Mouse (Mus musculus) v-Abl transformed pro-B cells (cell line): Measurements from ENCODE around the gene Rad54l2.

Experiments
- in situ Hi-C, 2 experiments: fragments of 400-800 bp; cut with MboI; formaldehyde crosslinking; loops; one replicate each; pipeline ENCODE4 v1.15.1; 2025; ENCODE audit not compliant: unreplicated experiment in 2 of 2

Gene Rad54l2

GRCm38 (mm10) chr9:106755776-106756175 is 33.2 kb downstream of the Rad54l2 start:
- in situ Hi-C loops: no loop called here

DNA sequence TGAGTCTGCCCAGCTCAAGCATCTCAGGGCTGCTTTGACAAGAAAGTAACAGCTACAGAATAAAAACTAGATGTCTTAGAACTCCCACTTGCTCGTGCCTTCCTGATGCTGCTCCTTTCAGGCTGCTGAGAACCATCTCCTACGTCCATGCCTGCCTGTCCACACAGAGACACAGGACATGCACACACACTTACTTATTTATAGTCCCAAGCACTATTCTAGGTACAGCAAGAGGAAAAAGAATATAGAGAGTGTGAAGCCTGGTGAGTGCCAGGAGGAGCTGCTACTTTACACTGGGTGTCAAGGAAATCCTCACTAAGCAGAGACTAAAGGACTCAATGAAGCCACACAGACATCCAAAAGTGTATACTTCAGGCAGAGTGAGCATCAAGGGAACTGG is 34.7 kb downstream of the Rad54l2 start:
- in situ Hi-C loops: no loop called here

DNA sequence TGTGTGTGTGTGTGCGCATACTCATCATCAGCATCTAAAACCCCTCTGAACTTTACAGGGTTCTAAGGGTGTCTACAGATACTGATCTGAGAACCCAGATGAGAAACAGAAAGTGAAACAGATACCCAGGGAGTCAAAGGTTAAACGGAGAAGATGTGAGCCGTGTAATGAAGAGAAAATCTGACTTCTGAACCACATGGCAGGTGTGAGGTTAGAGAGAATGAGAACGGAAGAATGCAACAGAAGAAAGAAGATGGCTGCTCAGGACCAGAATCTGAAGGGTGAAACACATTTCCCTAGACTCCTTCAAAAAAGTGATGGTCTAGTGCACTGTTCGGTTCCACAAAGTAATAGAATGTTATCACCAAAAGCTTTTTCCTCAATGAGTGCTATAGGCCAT is 36.9 kb downstream of the Rad54l2 start:
- in situ Hi-C loops: no loop called here

GRCm38 (mm10) chr9:106739962-106740361 is 49.0 kb downstream of the Rad54l2 start:
- in situ Hi-C loops: no loop called here

DNA sequence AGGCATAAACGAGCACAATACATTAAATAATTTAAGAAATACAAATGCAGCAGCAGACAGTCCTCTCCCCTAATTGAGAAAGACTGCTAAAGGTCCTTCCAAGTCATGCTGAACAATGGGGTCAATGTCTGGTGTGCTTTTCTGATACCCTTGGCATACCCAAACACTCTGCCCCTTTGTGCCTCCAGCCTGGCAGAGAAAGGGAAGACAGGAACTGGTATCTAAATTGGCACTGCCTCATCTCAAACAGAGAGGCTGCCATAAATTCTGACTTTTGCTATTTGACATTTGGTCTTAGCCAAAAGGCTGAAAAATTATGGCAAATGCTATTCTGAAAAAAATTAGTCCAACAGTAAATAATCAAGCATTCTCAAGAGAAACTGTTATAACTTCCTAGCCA is 49.9 kb downstream of the Rad54l2 start:
- in situ Hi-C loops: no loop called here

GRCm38 (mm10) chr9:106738199-106738985 is 50.6 kb downstream of the Rad54l2 start:
- in situ Hi-C loops: no loop called here

DNA sequence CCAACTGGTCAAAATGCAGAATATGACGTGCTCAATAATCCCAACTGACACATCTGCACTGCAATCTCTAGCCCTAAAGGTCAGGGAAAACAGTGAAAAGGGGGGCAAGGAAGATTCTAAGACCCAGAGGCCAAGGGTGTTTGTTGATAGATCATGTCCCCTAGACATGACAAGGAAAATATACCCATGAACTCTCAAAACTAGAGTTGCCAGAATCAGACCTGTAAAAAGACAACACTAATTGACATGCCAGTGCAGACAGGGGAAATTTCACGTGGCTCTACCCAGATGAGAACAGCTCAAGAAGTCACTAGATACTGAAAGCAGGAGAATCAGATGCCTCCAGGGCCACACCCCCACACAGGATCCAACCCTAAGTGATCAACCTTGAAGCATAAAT is 55.3 kb downstream of the Rad54l2 start:
- in situ Hi-C loops: no loop called here

DNA sequence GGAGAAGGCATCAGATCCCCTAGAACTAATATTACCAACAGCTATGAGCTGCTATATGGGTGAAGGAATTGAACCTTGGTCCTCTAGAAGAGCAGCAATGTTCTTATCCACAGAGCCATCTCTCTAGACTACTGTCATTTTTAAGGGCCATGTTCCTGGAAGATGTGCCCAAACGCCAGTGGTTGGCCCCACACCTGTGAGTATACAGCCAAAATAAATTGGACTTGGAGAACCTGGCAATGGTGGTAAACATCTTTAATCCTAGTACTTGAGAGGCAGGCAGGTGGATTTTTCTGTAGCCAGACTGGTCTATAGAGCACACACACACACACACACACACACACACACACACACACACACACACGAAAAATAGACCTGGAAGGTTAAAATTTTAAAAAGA is 59.6 kb downstream of the Rad54l2 start:
- in situ Hi-C loops: no loop called here

DNA sequence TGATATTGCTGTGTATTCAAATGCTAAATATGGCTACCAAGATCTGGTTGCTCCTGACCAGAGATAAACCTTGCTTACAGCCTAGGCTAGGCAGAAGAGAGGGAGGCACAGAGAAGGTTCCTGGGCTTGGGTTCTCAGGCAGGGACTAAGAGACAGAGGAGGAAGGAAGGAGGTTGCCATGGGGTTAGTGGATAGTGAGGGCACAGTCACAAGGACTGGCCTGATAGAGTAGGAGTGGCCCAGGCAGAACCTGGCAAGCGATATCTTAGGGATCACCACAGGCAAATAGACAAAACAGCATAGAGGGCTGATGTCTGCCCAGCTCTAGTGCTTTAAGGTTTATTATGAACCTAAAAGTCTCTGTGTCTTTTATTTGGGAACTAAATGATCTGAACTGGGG is 62.1 kb downstream of the Rad54l2 start:
- in situ Hi-C loops: no loop called here

- in situ Hi-C loops: no loop called here
Measured at GRCm38 (mm10) chr9:106725435-106725834, 63.6 kb downstream of the Rad54l2 start.

DNA sequence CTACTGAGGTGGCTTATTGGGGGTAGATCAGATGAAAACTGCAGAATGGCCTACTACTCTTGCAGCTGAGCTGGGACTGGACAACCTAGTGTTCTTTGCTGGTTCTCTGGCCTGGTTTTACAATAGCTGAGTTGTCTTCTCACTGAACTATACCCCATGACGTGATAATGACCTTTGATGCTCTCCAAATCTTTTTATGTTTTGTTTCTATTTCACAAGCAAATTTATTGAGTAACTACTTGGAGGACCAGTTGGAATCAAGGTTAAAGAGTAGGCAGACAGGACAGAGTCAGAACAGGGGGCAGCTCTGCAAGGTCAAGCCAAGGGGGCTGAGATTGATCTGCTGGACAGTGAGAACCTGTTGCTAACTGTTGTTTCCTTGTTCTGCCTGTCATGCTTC is 64.1 kb downstream of the Rad54l2 start:
- in situ Hi-C loops: no loop called here

DNA sequence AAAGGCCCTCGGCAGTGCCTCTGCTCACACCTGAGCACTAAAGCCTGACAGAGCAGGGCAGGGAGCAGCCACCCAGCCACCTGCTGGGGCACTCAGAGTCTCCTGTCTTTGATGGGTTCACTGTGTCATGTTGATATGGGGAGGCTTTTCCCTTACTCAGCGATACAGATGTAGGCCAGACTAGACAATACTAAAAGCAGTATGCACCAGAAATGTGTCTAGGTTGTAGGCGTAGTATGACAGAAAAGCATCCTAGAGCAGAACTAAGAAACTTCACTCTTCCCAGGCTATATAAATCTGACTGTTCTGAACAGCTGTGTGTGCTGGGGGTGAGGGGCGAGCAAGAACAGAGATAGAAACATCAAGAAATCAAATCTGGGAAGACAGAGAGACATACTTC is 72.3 kb downstream of the Rad54l2 start:
- in situ Hi-C loops: no loop called here

- in situ Hi-C loops: no loop called here
Measured at GRCm38 (mm10) chr9:106716232-106716631, 72.8 kb downstream of the Rad54l2 start.

DNA sequence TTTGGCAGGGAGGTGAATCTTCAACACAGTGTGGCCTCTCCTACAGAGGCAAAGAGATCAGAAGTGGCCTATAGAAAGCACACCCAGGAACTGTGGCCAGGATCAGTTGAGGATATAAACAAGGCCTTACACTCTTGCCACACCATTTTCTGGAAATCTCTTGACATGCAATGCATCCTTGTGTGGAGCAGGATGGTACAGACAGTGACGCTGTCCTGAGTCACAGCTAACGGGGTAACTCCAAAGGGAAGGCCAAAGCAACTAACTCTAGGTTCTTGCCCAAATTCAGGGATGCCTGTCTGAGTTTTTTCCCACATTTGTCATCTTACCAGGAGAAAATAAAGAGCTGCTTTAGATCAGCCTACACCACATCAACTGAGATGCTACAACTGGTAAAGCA is 76.5 kb downstream of the Rad54l2 start:
- in situ Hi-C loops: no loop called here

- in situ Hi-C loops: no loop called here
Measured at GRCm38 (mm10) chr9:106692973-106693481, 96.0 kb downstream of the Rad54l2 start.

DNA sequence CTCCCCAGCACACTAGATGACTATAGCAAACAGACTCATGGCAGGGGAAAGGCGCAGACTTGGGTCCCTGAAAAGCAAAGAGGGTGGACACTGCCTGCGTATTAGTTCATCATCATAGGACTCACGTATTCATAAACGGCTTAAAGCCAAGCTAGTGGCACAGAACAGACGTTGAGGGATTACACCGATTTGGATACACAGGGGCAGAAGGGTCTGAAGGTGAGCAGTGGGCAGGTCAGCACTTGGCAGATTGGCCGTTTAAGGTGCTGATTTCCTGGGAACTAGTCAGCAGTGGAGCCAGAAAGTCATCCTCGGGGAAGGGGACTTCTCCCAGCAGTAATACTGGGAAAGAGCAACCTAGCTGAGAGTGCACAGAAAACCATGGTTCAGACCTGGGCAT is 100.2 kb downstream of the Rad54l2 start:
- in situ Hi-C loops: loop anchor here (5.0 kb wide), 2 partner anchors 128 to 203 kb away; partner anchors contain the start of gene Manf (in 2 of the 2)

DNA sequence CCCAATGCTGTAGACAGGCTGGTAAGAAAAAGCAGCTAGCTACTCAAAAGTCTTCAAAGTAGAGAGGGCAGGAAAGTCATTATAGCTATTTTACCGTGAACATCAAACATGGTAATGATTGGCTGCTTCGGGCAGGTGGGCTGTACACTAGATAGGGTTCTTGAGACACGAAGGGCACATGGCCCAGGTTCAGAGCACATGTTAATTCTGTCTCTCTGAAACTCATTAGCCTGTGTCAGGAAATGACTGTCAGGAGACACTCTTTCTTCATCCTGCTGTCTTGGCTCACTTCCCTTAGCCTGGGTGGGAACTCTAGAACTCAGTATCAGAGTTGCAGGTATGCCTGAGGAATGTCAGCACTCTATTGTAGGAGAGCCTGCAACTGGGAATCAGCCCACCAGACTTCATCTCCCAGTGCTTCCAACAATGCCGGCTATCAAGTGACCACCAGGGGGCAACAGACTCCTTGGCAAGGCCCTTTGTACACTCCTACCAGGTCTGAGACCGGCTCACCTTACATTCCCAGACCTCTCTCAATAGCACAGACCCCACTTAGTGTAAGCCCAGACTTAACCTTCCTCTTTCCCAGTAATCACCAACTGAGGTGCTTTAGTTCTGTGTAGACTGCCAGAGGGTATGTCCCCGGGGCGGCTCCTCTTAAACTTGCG is 101.9 kb downstream of the Rad54l2 start:
- in situ Hi-C loops: loop anchor here (5.0 kb wide), 2 partner anchors 130 to 205 kb away; partner anchors contain the start of gene Manf (in 2 of the 2)

DNA sequence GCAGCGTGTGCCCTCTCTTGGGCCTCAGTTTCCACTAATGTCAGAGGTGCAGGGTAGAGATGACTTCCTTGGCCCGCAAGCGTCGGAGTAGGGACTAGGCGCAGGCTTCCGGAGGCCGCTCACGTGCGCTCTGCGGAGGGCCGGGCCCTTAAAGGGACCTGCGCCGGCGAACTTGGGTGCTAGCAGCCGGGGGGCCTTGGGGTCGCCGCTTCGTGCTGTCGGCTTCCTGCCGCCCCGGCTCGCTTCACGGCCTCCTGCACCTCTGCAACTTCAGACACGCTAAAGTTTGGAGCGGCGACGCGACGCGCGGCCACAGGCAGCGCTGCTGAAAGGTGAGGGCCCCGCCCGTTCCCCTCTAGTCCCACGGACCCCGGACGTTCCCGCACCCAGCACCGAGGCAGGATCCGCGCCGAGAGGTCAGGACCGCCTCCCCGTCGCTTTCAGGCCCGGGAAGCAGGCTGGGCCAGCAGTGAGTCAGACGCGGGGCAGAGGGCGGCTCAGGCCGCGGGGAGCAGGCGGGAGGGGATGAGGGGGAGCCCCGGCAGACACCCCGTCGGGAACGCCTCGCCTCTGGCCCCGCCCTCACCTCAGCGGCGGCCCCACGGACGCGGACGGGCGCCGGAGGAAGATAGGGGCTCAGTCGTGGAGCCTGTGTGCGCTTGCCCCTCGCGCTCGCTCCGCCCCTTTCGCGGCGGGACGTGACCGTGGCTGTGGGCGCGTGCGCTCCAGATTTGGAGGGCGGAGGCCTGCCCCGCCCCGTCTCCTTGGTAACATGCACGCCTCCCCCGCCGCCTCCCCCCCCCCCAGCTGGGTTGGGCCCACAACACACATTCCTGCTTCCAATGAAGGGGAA is 103.5 kb downstream of the Rad54l2 start, which contains the start of gene Tex264:
Gene Tex264, minus strand, starts transcription at position 679 of the 853 bp plus-strand sequence.
- in situ Hi-C loops: loop anchor here (5.0 kb wide), 2 partner anchors 132 to 207 kb away; partner anchors contain the start of gene Manf (in 2 of the 2)

- in situ Hi-C loops: loop anchor here (5.0 kb wide), 3 partner anchors 132 to 607 kb away; partner anchors contain the start of gene Manf (in 2 of the 2)
Measured at GRCm38 (mm10) chr9:106684918-106685248, 104.1 kb downstream of the Rad54l2 start.

DNA sequence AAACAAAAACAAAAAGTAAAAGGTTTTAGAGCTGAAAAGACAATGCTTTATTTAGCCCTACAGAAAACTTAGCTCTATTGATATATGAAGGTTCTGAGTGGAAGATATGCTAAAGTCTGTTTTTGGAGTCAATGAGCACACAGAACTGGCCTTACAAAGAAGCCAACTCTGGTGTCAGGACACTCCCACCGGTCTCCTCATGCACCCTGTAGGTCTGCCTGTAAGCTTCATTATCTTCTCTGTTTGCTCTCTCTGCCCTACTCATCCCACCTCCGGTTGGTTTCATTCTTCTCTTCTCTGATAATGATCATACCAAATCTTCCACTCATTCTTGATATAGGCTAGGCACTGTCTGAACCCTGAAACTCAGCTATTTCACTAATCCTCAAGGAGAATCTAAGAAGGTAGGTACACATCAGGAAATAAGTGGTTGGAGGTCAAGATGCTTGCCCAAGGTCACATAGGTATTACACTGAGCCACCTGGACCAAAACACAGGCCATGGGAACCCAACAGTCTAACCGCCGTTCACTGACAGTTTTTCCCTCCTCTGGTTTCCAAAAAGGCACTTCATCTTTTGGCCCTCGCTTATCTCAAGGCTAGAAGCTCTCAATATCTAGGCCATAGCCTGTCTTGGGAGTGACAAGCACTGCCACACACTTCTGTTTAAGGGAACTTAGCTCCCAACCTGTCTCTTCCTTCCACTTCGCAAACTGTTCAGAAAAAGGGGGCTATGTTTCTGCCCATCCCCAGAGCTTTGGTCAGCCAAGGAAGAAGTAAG is 104.7 kb downstream of the Rad54l2 start:
- in situ Hi-C loops: loop anchor here in 1 of 2 experiments (5.0 kb wide), 1 partner anchor 608 kb away; no protein-coding TSS in a partner anchor
